Mouse (Mus musculus) ES-E14 (cell line): ENCODE measurements around the gene Rsad2. TPM values are rescaled to one million over a fixed set of nuclear protein-coding genes. Genes with fewer than 3 reads are reported as not detected.
"Not testable (repeated sequence)": the region's sequence is repeated elsewhere in the genome, so short reads cannot be mapped to it uniquely, and the experiment has no call there.

Experiments used
- DNase-seq: peaks from one replicate; pipeline ENCODE4 v3.0.0-alpha.2; 2013; ENCODE audit warnings: low read depth, low spot score
- H3K27ac ChIP-seq: 2 replicates; pipeline ENCODE4 v1.5.1; 2012; ENCODE audit warnings: low read depth, mild to moderate bottlenecking, low read length, moderate library complexity, mixed read lengths; ENCODE audit not compliant: poor library complexity, insufficient read depth, severe bottlenecking
- H3K36me3 ChIP-seq: 2 replicates; pipeline ENCODE4 v1.6.1; 2012; ENCODE audit warnings: mild to moderate bottlenecking, low read length, moderate library complexity, mixed read lengths; ENCODE audit not compliant: control insufficient read depth, poor library complexity, insufficient read depth, severe bottlenecking
- H3K4me1 ChIP-seq, 2 experiments: fragments of 150-350 bp in 1 of 2; sonication (generic) in 1 of 2; 2 replicates each; pipeline ENCODE4 v1.6.1; 2012; ENCODE audit warnings: low read length in 2 of 2, mild to moderate bottlenecking in 1 of 2, mixed read lengths in 1 of 2; ENCODE audit not compliant: control insufficient read depth in 2 of 2, insufficient read depth in 2 of 2, poor library complexity in 1 of 2
- H3K4me3 ChIP-seq, 2 experiments: fragments of 150-350 bp in 1 of 2; sonication (generic) in 1 of 2; 2 replicates each; pipeline ENCODE4 v1.5.1; 2012; ENCODE audit warnings: low read length in 2 of 2, low read depth in 1 of 2, mild to moderate bottlenecking in 1 of 2, mixed read lengths in 1 of 2; ENCODE audit not compliant: insufficient read depth in 1 of 2, poor library complexity in 1 of 2, severe bottlenecking in 1 of 2
- H3K9ac ChIP-seq: 2 replicates; pipeline ENCODE4 v1.6.1; 2012; ENCODE audit warnings: low read depth, mild to moderate bottlenecking, low read length, mixed read lengths; ENCODE audit not compliant: poor library complexity, insufficient read depth, severe bottlenecking
- H3K9me3 ChIP-seq: fragments of 150-350 bp; sonication (generic); 2 replicates; pipeline ENCODE4 v1.6.1; 2012; ENCODE audit warnings: low read depth, mild to moderate bottlenecking, low read length; ENCODE audit not compliant: control insufficient read depth, insufficient read depth
- CHD2 ChIP-seq: IDR thresholded peaks from 2 replicates; pipeline ENCODE4 v1.6.1; 2014; ENCODE audit warnings: mild to moderate bottlenecking, low read depth, low read length, inconsistent platforms
- HCFC1 ChIP-seq: IDR thresholded peaks from 2 replicates; pipeline ENCODE4 v1.6.1; 2012; ENCODE audit warnings: low read length, inconsistent platforms, borderline replicate concordance; ENCODE audit not compliant: insufficient read depth
- MAFK ChIP-seq: IDR thresholded peaks from 2 replicates; pipeline ENCODE4 v1.6.1; 2014; ENCODE audit warnings: mild to moderate bottlenecking, low read depth, low read length, inconsistent platforms; ENCODE audit not compliant: insufficient read depth
- ZC3H11A ChIP-seq: IDR thresholded peaks from 2 replicates; pipeline ENCODE4 v1.6.1; 2012; ENCODE audit warnings: low read depth, mild to moderate bottlenecking, inconsistent platforms, low read length, borderline replicate concordance
- ZNF384 ChIP-seq: IDR thresholded peaks from 2 replicates; pipeline ENCODE4 v1.6.1; 2012; ENCODE audit warnings: low read depth, low read length, inconsistent platforms
- in situ Hi-C, 2 experiments: fragments of 600-800 bp; cut with MboI; formaldehyde crosslinking; loops; one replicate each; pipeline ENCODE4 v1.15.1; 2025; ENCODE audit warnings: low sequenced_read_pairs in 2 of 2, inconsistent platforms in 1 of 2; ENCODE audit not compliant: unreplicated experiment in 2 of 2
- total RNA-seq: library from RNA; depleted of rRNA; stranded (reverse); fragments of 300-350 nt; gene quantifications from 2 replicates; pipeline ENCODE4 v1.2.3, GENCODE M21; 2012

The Rsad2 gene
- total RNA-seq, 1 experiment: 0.27 TPM

- no peak overlapping the region for H3K4me3 ChIP-seq
- in situ Hi-C loops: no loop called here
- H3K9ac ChIP-seq: no peak overlapping the region
- peak; percentile 41 for DNase-seq
- H3K36me3 ChIP-seq: no peaks in the 10 kb centered on the region
- no peak for TF ChIP-seq MAFK
- no peak for TF ChIP-seq CHD2
- no peak for TF ChIP-seq ZC3H11A
- no peak for TF ChIP-seq HCFC1
- TF ChIP-seq ZNF384: no peak
- H3K9me3 ChIP-seq: no peaks in the 10 kb centered on the region
- no peaks in the 10 kb centered on the region for H3K4me1 ChIP-seq
- no peak overlapping the region for H3K27ac ChIP-seq
These were observed 12.2 kb downstream of the Rsad2 start for GRCm38 (mm10) chr12:26444054-26444453.

GRCm38 (mm10) chr12:26439366-26439765, 16.9 kb downstream of the Rsad2 start:
- no peaks in the 10 kb centered on the region for H3K4me1 ChIP-seq
- no peak overlapping the region for H3K27ac ChIP-seq
- no peak overlapping the region for H3K9ac ChIP-seq
- no peak for DNase-seq
- H3K36me3 ChIP-seq: no peaks in the 10 kb centered on the region
- in situ Hi-C loops: no loop called here
- H3K9me3 ChIP-seq: no peaks in the 10 kb centered on the region
- no peak for TF ChIP-seq HCFC1
- TF ChIP-seq MAFK: no peak
- no peak for TF ChIP-seq ZC3H11A
- TF ChIP-seq ZNF384: no peak
- TF ChIP-seq CHD2: no peak
- H3K4me3 ChIP-seq: no peak overlapping the region

GRCm38 (mm10) chr12:26437950-26438349, 18.3 kb downstream of the Rsad2 start:
- TF ChIP-seq CHD2 (no peak), ZC3H11A (no peak), HCFC1 (no peak), ZNF384 (no peak), MAFK (no peak)
- H3K4me1 ChIP-seq: no peaks in the 10 kb centered on the region
- no peak overlapping the region for H3K27ac ChIP-seq
- H3K36me3 ChIP-seq: no peaks in the 10 kb centered on the region
- no peak for DNase-seq
- H3K4me3 ChIP-seq: no peak overlapping the region
- in situ Hi-C loops: no loop called here
- H3K9ac ChIP-seq: no peak overlapping the region
- H3K9me3 ChIP-seq: no peaks in the 10 kb centered on the region

- Histone ChIP-seq H3K36me3 (no peaks in the 10 kb centered on the region), H3K27ac (no peak overlapping the region), H3K4me3 (no peak overlapping the region), H3K9me3 (no peaks in the 10 kb centered on the region), H3K9ac (no peak overlapping the region), H3K4me1 (no peaks in the 10 kb centered on the region)
- TF ChIP-seq ZC3H11A (no peak), MAFK (no peak), ZNF384 (no peak), CHD2 (no peak), HCFC1 (no peak)
- in situ Hi-C loops: no loop called here
- no peak for DNase-seq
These were observed 19.9 kb downstream of the Rsad2 start for GRCm38 (mm10) chr12:26436334-26436733.

GRCm38 (mm10) chr12:26428771-26429170, 27.5 kb downstream of the Rsad2 start:
- H3K36me3 ChIP-seq, H3K27ac ChIP-seq, H3K4me1 ChIP-seq, in situ Hi-C loops, H3K9ac ChIP-seq, DNase-seq, H3K9me3 ChIP-seq, H3K4me3 ChIP-seq: not testable (repeated sequence)
